Mouse (Mus musculus) embryonic fibroblast, embryonic 13.5 days (primary cell): Measurements from ENCODE around the gene Asb7.

Source experiments
- CTCF ChIP-seq: IDR thresholded peaks from 2 replicates; pipeline ENCODE4 v1.5.1; 2011; ENCODE audit warnings: mild to moderate bottlenecking, control low read depth, low read length, moderate library complexity, borderline replicate concordance; ENCODE audit not compliant: insufficient read depth
- POLR2A ChIP-seq: IDR thresholded peaks from 2 replicates; pipeline ENCODE4 v1.6.1; 2011; ENCODE audit warnings: low read depth, mild to moderate bottlenecking, control low read depth, low read length, moderate library complexity

DNA sequence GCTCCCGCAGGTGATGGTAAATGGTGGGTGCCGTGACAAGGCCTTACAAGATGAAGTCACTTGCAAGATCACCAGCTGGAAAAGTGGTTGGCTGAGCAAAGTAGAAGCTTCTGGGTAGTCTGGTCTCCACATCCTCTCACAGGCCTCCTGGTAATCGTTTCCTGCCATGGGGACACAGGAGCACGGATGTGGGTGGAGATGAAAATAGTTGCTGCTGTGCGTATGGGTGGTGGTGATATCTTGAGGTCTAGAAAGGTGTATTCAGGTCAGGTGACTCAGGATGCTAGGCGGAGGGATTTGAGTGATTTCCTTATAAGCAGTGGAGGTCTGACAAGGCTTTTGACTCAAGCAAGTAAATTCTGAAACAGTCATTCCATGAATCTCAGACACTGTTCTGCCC lies 35.6 kb upstream of the Asb7 start:
- TF ChIP-seq CTCF, result no peak
- no peak for TF ChIP-seq POLR2A
